Mouse (Mus musculus) neural tube, embryonic 14.5 days (tissue): ENCODE data around the gene Rpl27a. TPM values are rescaled to one million over a fixed set of nuclear protein-coding genes. Genes with fewer than 3 reads are reported as not detected.

Experiments used
- ATAC-seq: fragments of 200-750 bp; cut with Nextera tagmentation; 2 replicates; pipeline ENCODE4 v1.8.0; 2017; ENCODE audit warnings: low read depth, mild to moderate bottlenecking, moderate TSS enrichment, moderate library complexity
- H3K27ac ChIP-seq: fragments of 300-500 bp; sonication (generic); 2 replicates; pipeline ENCODE4 v1.5.1; 2014; ENCODE audit warnings: low read depth, mild to moderate bottlenecking, control low read depth, low read length, moderate library complexity, mixed read lengths
- H3K27me3 ChIP-seq: fragments of 300-500 bp; sonication (generic); 2 replicates; pipeline ENCODE4 v1.6.1; 2014; ENCODE audit warnings: low read length; ENCODE audit not compliant: control insufficient read depth, insufficient read depth
- H3K36me3 ChIP-seq: fragments of 300-500 bp; sonication (generic); 2 replicates; pipeline ENCODE4 v1.6.1; 2014; ENCODE audit warnings: low read length, mixed read lengths; ENCODE audit not compliant: control insufficient read depth, insufficient read depth
- H3K4me1 ChIP-seq: fragments of 300-500 bp; sonication (generic); 2 replicates; pipeline ENCODE4 v1.6.1; 2014; ENCODE audit warnings: low read length; ENCODE audit not compliant: control insufficient read depth, insufficient read depth
- H3K4me2 ChIP-seq: fragments of 300-500 bp; sonication (generic); 2 replicates; pipeline ENCODE4 v1.6.1; 2014; ENCODE audit warnings: mild to moderate bottlenecking, low read depth, low read length, control low read depth
- H3K4me3 ChIP-seq: fragments of 300-500 bp; sonication (generic); 2 replicates; pipeline ENCODE4 v1.5.1; 2014; ENCODE audit warnings: low read depth, low read length, control low read depth, mixed read lengths
- H3K9ac ChIP-seq: fragments of 300-500 bp; sonication (generic); replicated peaks from 2 replicates; pipeline ENCODE4 v1.6.1; 2014; ENCODE audit warnings: low read depth, mild to moderate bottlenecking, control low read depth, low read length, mixed read lengths
- H3K9me3 ChIP-seq: fragments of 300-500 bp; sonication (generic); 2 replicates; pipeline ENCODE4 v1.6.1; 2016; ENCODE audit warnings: low read length; ENCODE audit not compliant: control insufficient read depth
- WGBS: fragments of 180-500 bp; shearing (Covaris S2); extraction: QIAGEN DNeasy Blood & Tissue Kit; methylation state at CpG from one replicate; pipeline ENCODE4 v1.1.7; 2014; 5-methylcytosine and 5-hydroxymethylcytosine counted together
- polyA plus RNA-seq: library from polyadenylated mRNA; unstranded; fragments of >200 nt; fragmentation: Nextera tagmentation; extraction: Ambion mirVana; gene quantifications from 2 replicates; pipeline ENCODE4 v1.2.1, GENCODE M21; 2014

The Rpl27a gene
- polyA plus RNA-seq, result 82.0 and 85.8 TPM in 2 replicates

DNA sequence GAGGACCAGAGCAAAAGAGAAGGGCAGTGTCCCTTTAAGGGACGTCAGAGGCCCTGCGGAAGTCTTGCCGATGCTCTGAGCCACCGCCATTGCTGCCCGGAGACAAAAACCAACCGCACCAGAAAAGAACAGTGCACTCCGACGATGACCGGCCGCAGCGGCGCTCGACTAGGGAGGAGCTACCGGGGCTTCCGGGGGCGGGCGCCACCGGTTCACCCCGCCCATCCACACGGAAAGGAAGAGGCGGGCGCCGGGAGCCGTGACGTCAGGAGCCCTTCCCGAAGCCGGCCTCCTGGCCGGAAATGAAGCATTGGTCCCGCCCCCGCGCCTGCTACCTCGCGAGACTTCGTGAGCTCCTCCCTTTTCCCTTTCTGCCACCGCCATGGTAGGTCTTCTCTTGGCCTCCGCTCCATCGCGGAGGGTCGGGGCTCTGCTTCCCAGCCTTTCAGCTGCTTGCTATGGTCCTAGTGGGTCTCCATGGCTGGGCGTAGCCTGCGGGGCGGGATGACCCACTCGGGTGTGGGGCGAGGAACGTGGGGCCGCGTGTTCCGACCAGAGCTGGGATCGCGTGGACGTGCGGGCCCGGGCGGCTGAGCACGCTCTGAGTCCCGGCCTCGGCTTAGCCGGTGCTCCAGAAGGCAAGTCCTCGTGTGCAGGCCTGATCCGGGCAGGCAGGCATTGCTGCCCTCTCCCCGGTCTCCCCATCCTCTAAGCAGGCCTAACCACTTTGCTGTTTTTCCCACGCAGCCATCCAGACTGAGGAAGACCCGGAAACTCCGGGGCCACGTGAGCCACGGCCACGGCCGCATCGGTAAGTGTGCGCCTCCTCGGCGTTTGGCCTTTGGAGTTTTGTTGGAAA lies at the start of gene Rpl27a:
Gene Rpl27a, plus strand, starts transcription at position 310 of the 859 bp plus-strand sequence.
- Histone ChIP-seq H3K4me2 (peak within 1 kb of the TSS; percentile 98), H3K4me1 (peaks cover 15% of the 10 kb centered on the region), H3K27me3 (no peaks in the 10 kb centered on the region), H3K27ac (peak within 1 kb of the TSS; percentile 94), H3K9me3 (no peaks in the 10 kb centered on the region), H3K9ac (peak within 1 kb of the TSS; percentile 95), H3K36me3 (peaks cover 27% of the 10 kb centered on the region), H3K4me3 (peak within 1 kb of the TSS; percentile 95)
- WGBS, result under 1% methylated on average over 56 of the region's 72 CpGs
- ATAC-seq, result peak; percentile 95

- Histone ChIP-seq H3K4me2 (no peak overlapping the region), H3K27ac (no peak overlapping the region), H3K27me3 (no peaks in the 10 kb centered on the region), H3K36me3 (no peaks in the 10 kb centered on the region), H3K9me3 (no peaks in the 10 kb centered on the region; the same call in 1 of the 2 replicates), H3K4me3 (no peak overlapping the region), H3K4me1 (no peaks in the 10 kb centered on the region), H3K9ac (no peak overlapping the region)
- WGBS, result 77% methylated on average over 4 of the region's 4 CpGs
- ATAC-seq, result no peak
These were observed 48.2 kb upstream of the Rpl27a start for GRCm38 (mm10) chr7:109470700-109471099.

GRCm38 (mm10) chr7:109477926-109478325 lies 41.0 kb upstream of the Rpl27a start:
- no peak for ATAC-seq
- no peak overlapping the region for H3K9ac ChIP-seq
- no peaks in the 10 kb centered on the region for H3K27me3 ChIP-seq
- 90% methylated on average over 3 of the region's 3 CpGs for WGBS
- no peaks in the 10 kb centered on the region for H3K9me3 ChIP-seq
- H3K4me2 ChIP-seq, result no peak overlapping the region
- H3K4me1 ChIP-seq, result no peaks in the 10 kb centered on the region
- no peaks in the 10 kb centered on the region for H3K36me3 ChIP-seq
- H3K27ac ChIP-seq, result no peak overlapping the region
- H3K4me3 ChIP-seq, result no peak overlapping the region

DNA sequence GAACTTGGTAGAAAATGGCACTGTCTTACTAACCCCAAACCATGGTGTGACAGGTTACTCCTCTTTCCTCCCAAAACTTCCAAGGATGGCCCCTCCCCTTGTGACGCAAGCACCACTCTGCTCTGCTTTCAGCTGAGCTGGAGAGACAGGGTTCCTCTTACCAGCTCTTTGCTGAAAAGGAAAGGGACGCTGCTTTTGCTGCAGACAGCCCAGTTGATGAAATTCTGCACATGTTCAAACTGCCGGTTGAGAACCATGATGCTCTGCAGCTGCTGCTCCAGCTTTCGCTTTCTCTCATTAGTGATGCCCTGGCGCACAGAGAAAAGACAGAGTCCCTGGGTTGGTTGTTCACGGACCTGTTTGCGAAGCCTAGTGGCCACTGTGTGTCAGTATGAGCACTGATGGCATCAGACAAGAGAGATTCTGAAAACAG lies 38.2 kb upstream of the Rpl27a start:
- peak overlapping the region; percentile 16; the same call in 1 of the 2 replicates for H3K4me2 ChIP-seq
- no peak overlapping the region for H3K4me3 ChIP-seq
- no peaks in the 10 kb centered on the region for H3K36me3 ChIP-seq
- no peak overlapping the region for H3K27ac ChIP-seq
- 22% methylated on average over 7 of the region's 7 CpGs for WGBS
- ATAC-seq, result peak; percentile 65; the same call in 1 of the 2 replicates
- H3K9me3 ChIP-seq, result no peaks in the 10 kb centered on the region
- no peak overlapping the region for H3K9ac ChIP-seq
- no peaks in the 10 kb centered on the region for H3K27me3 ChIP-seq
- no peaks in the 10 kb centered on the region for H3K4me1 ChIP-seq

GRCm38 (mm10) chr7:109484221-109484620 lies 34.7 kb upstream of the Rpl27a start:
- no peak overlapping the region for H3K4me3 ChIP-seq
- no peak for ATAC-seq
- WGBS, result 75% methylated on average over 5 of the region's 5 CpGs

GRCm38 (mm10) chr7:109492616-109493318 lies 26.2 kb upstream of the Rpl27a start:
- Histone ChIP-seq H3K4me2 (peak overlapping the region; percentile 55), H3K4me1 (peaks cover 4% of the 10 kb centered on the region), H3K9ac (peak overlapping the region; percentile 28; the same call in 1 of the 2 replicates), H3K27me3 (0 out of 2 replicates have a peak, but pooled peaks cover 4% of the 10 kb centered on the region), H3K36me3 (no peaks in the 10 kb centered on the region), H3K4me3 (no peak overlapping the region), H3K9me3 (no peaks in the 10 kb centered on the region), H3K27ac (no peak overlapping the region)
- 0 out of 2 replicates have a peak, but pooled peaks have one; percentile 38 for ATAC-seq
- WGBS, result 66% methylated on average over 18 of the region's 18 CpGs

More at GRCm38 (mm10) chr7:109484221-109484620, 34.7 kb upstream of the Rpl27a start:
- H3K4me1 ChIP-seq, result no peaks in the 10 kb centered on the region
- H3K27ac ChIP-seq, result no peak overlapping the region
- no peaks in the 10 kb centered on the region for H3K9me3 ChIP-seq
- no peaks in the 10 kb centered on the region for H3K27me3 ChIP-seq
- H3K36me3 ChIP-seq, result no peaks in the 10 kb centered on the region
- H3K4me2 ChIP-seq, result no peak overlapping the region
- H3K9ac ChIP-seq, result no peak overlapping the region

DNA sequence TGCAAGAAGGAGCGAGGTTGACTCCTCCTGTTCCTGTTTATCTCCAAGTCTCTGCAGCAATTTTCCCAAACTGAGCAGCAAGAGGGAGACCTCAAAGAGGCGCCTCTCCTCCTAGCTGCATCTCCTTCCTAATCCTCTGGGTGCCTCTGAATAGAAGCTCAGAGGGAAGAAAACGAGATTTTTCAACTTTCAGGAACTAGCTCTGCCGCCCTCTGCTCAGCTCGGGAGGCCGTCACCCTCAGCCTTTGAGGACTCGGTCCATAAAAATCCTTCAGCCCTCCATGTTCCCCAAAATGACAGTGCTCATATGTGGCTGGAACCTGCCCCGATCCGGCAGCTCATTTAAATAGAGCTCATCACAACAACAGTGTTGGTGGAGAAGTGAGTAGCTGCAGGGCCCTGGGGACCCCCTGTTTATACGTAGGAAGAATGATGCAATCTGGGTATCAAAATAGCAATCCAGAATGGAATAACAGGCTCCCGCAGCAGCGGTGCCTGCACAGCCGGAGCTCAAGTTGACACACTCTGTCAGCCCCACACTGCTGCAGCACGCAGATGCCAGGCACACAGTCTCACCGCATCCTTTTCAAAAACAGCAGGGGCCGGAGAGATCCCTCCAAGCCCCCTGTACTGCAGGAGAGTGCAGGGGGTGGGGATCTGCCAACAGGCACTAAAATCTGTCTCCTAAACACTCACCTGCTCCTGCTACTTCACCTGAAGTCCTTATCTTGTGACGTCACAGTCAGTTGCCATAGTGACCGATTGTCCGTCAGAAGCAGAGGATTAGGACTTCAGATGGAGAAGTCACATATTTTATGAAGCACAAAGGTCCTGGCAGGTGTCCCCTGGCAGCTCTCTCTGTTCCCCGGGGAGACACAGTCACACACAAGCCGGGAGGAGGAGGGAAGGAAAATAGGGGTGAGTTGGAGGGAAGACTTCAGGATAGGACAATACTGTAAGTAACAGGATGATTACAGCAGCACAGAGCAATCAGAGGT lies 25.3 kb upstream of the Rpl27a start:
- peak; percentile 84 for ATAC-seq
- 13% methylated on average over 21 of the region's 21 CpGs for WGBS

GRCm38 (mm10) chr7:109497507-109497906 lies 21.4 kb upstream of the Rpl27a start:
- no peak overlapping the region for H3K4me2 ChIP-seq
- 31% methylated on average over 4 of the region's 4 CpGs for WGBS
- 0 out of 2 replicates have a peak, but pooled peaks cover 2% of the 10 kb centered on the region for H3K27me3 ChIP-seq
- H3K9ac ChIP-seq, result no peak overlapping the region
- peaks cover 4% of the 10 kb centered on the region for H3K4me1 ChIP-seq
- no peak overlapping the region for H3K27ac ChIP-seq
- no peak overlapping the region for H3K4me3 ChIP-seq
- no peaks in the 10 kb centered on the region for H3K9me3 ChIP-seq
- no peaks in the 10 kb centered on the region for H3K36me3 ChIP-seq
- no peak for ATAC-seq

More for the DNA sequence above, 25.3 kb upstream of the Rpl27a start:
- Histone ChIP-seq H3K27me3 (0 out of 2 replicates have a peak, but pooled peaks cover 4% of the 10 kb centered on the region), H3K9ac (peak overlapping the region; percentile 48; the same call in 1 of the 2 replicates), H3K4me2 (peak overlapping the region; percentile 55), H3K4me3 (peak overlapping the region; percentile 25), H3K36me3 (no peaks in the 10 kb centered on the region), H3K27ac (no peak overlapping the region), H3K4me1 (peaks cover 4% of the 10 kb centered on the region), H3K9me3 (no peaks in the 10 kb centered on the region)
